Mouse (Mus musculus) stomach, postnatal 0 days (tissue): ENCODE results near the gene Nemp1.
A peak's percentile ranks its signal among the peaks of the same experiment; 100 is the strongest.

Experiments used
- CTCF ChIP-seq: IDR thresholded peaks from 2 replicates; pipeline ENCODE4 v1.5.1; 2016; ENCODE audit warnings: antibody characterized with exemption, low read depth, mild to moderate bottlenecking, moderate library complexity
- EP300 ChIP-seq: optimal IDR thresholded peaks from 2 replicates; pipeline ENCODE3; 2016; ENCODE audit warnings: antibody characterized with exemption

GRCm38 (mm10) chr10:127674794-127675522 is 8.3 kb downstream of the Nemp1 start:
- peak; percentile 99 for TF ChIP-seq CTCF
- TF ChIP-seq EP300: no peak
